Mouse (Mus musculus) neural tube, embryonic 15.5 days (tissue): ENCODE measurements around the gene Tmtc3. TPM values are rescaled to one million over a fixed set of nuclear protein-coding genes. Genes with fewer than 3 reads are reported as not detected.
"Not testable (repeated sequence)": the region's sequence is repeated elsewhere in the genome, so short reads cannot be mapped to it uniquely, and the experiment has no call there.

Source experiments
- ATAC-seq: fragments of 200-750 bp; cut with Nextera tagmentation; 2 replicates; pipeline ENCODE4 v1.8.0; 2017; ENCODE audit warnings: mild to moderate bottlenecking, moderate TSS enrichment, moderate library complexity; ENCODE audit not compliant: low FRiP score
- H3K27ac ChIP-seq: fragments of 300-500 bp; sonication (generic); replicated peaks from 2 replicates; pipeline ENCODE4 v1.5.1; 2015; ENCODE audit warnings: mild to moderate bottlenecking, inconsistent platforms
- H3K27me3 ChIP-seq: fragments of 300-500 bp; sonication (generic); replicated peaks from 2 replicates; pipeline ENCODE4 v1.6.1; 2015; ENCODE audit warnings: inconsistent platforms
- H3K36me3 ChIP-seq: fragments of 300-500 bp; sonication (generic); 2 replicates; pipeline ENCODE4 v1.6.1; 2015; ENCODE audit warnings: inconsistent platforms
- H3K4me1 ChIP-seq: fragments of 300-500 bp; sonication (generic); 2 replicates; pipeline ENCODE4 v1.6.1; 2015; ENCODE audit warnings: inconsistent platforms
- H3K4me2 ChIP-seq: fragments of 300-500 bp; sonication (generic); 2 replicates; pipeline ENCODE4 v1.6.1; 2015; ENCODE audit warnings: inconsistent platforms, mild to moderate bottlenecking, moderate library complexity
- H3K4me3 ChIP-seq: fragments of 300-500 bp; sonication (generic); replicated peaks from 2 replicates; pipeline ENCODE4 v1.5.1; 2015; ENCODE audit warnings: mild to moderate bottlenecking, inconsistent platforms
- H3K9ac ChIP-seq: fragments of 300-500 bp; sonication (generic); replicated peaks from 2 replicates; pipeline ENCODE4 v1.6.1; 2015; ENCODE audit warnings: mild to moderate bottlenecking, inconsistent platforms
- H3K9me3 ChIP-seq: fragments of 300-500 bp; sonication (generic); replicated peaks from 2 replicates; pipeline ENCODE4 v1.6.1; 2016; ENCODE audit warnings: inconsistent platforms
- WGBS: fragments of 180-500 bp; shearing (Covaris S2); methylation state at CpG from one replicate; pipeline ENCODE4 v1.1.7; 2015; ENCODE audit warnings: mixed read lengths; 5-methylcytosine and 5-hydroxymethylcytosine counted together
- polyA plus RNA-seq: library from polyadenylated mRNA; unstranded; fragments of >200 nt; fragmentation: Nextera tagmentation; extraction: Ambion mirVana; gene quantifications from 2 replicates; pipeline ENCODE4 v1.2.1, GENCODE M21; 2015

The Tmtc3 gene
- polyA plus RNA-seq, 1 experiment from 2014 or later, result 10.5 TPM

GRCm38 (mm10) chr10:100449394-100449793, 37.8 kb downstream of the Tmtc3 start:
- Histone ChIP-seq H3K27me3 (no peaks in the 10 kb centered on the region), H3K4me2 (no peak overlapping the region), H3K4me1 (no peaks in the 10 kb centered on the region)

GRCm38 (mm10) chr10:100427592-100427991, 59.6 kb downstream of the Tmtc3 start:
- H3K9ac ChIP-seq, result no peak overlapping the region
- no peak for ATAC-seq
- no peaks in the 10 kb centered on the region for H3K27me3 ChIP-seq
- H3K4me1 ChIP-seq, result no peaks in the 10 kb centered on the region
- H3K4me3 ChIP-seq, result no peak overlapping the region
- WGBS, result 90% methylated on average over 2 of the region's 2 CpGs
- H3K27ac ChIP-seq, result no peak overlapping the region
- no peaks in the 10 kb centered on the region for H3K9me3 ChIP-seq
- H3K36me3 ChIP-seq, result no peaks in the 10 kb centered on the region
- H3K4me2 ChIP-seq, result no peak overlapping the region

More at GRCm38 (mm10) chr10:100449394-100449793, 37.8 kb downstream of the Tmtc3 start:
- peaks cover 13% of the 10 kb centered on the region; the same call in 1 of the 2 replicates for H3K36me3 ChIP-seq
- H3K27ac ChIP-seq, result no peak overlapping the region
- no peak overlapping the region for H3K9ac ChIP-seq
- no peak overlapping the region for H3K4me3 ChIP-seq
- no peaks in the 10 kb centered on the region for H3K9me3 ChIP-seq
- no peak for ATAC-seq

GRCm38 (mm10) chr10:100415566-100415965, 71.6 kb downstream of the Tmtc3 start:
- no peaks in the 10 kb centered on the region for H3K9me3 ChIP-seq
- no peaks in the 10 kb centered on the region for H3K4me1 ChIP-seq
- H3K27me3 ChIP-seq, result no peaks in the 10 kb centered on the region
- 95% methylated on average over 7 of the region's 7 CpGs for WGBS
- no peak overlapping the region for H3K4me2 ChIP-seq
- H3K27ac ChIP-seq, result no peak overlapping the region
- ATAC-seq, result no peak
- no peak overlapping the region for H3K9ac ChIP-seq
- H3K4me3 ChIP-seq, result no peak overlapping the region
- no peaks in the 10 kb centered on the region for H3K36me3 ChIP-seq

- not testable (repeated sequence) for H3K4me2 ChIP-seq, H3K9ac ChIP-seq, H3K27me3 ChIP-seq, ATAC-seq, H3K4me1 ChIP-seq, H3K27ac ChIP-seq, H3K36me3 ChIP-seq, H3K9me3 ChIP-seq, H3K4me3 ChIP-seq
- WGBS, result 89% methylated on average over 6 of the region's 6 CpGs
Measured at GRCm38 (mm10) chr10:100402301-100402700, 84.8 kb downstream of the Tmtc3 start.

Other genes starting within 250 kb of the Tmtc3 start
- not detected in 2 replicates for gene Gm4301, start 151.7 kb downstream of the Tmtc3 start, polyA plus RNA-seq
- not detected in 2 replicates for gene Gm4302, start 146.5 kb downstream of the Tmtc3 start, polyA plus RNA-seq
- not detected in 2 replicates for gene Gm4303, start 141.4 kb downstream of the Tmtc3 start, polyA plus RNA-seq
- gene Gm4305, start 136.3 kb downstream of the Tmtc3 start, polyA plus RNA-seq, result not detected in 2 replicates
- not detected in 2 replicates for gene Gm4307, start 126.0 kb downstream of the Tmtc3 start, polyA plus RNA-seq
- not detected in 2 replicates for gene Gm4312, start 104.8 kb downstream of the Tmtc3 start, polyA plus RNA-seq
- 5.7 and 5.9 TPM in 2 replicates for gene Cep290, start 208 bp upstream of the Tmtc3 start, polyA plus RNA-seq
- gene 4930430F08Rik, start 103.1 kb upstream of the Tmtc3 start, polyA plus RNA-seq, result 16.1 and 16.9 TPM in 2 replicates
- 0.29 and 0.68 TPM in 2 replicates for gene 1700017N19Rik, start 103.1 kb upstream of the Tmtc3 start, polyA plus RNA-seq